Mouse (Mus musculus): ENCODE results near the gene Dlgap4. TPM values are rescaled to one million over a fixed set of nuclear protein-coding genes. Genes with fewer than 3 reads are reported as not detected.

The Dlgap4 gene
- polyA plus RNA-seq, 1 experiment from 2014 or later = 74.8 TPM

- H3K4me1 ChIP-seq (replicated peaks; ENCODE audit: control insufficient read depth, insufficient read depth, low read length) = peaks cover 34% of the 10 kb centered on the region
- H3K9ac ChIP-seq (ENCODE audit: low read length) = peak overlapping the region; percentile 25; the same call in 1 of the 2 replicates
- no peaks in the 10 kb centered on the region for H3K9me3 ChIP-seq (ENCODE audit: control insufficient read depth, low read length)
- DNase-seq (ENCODE audit: low spot score) = no peak
- 0 out of 2 replicates have a peak, but pooled peaks cover 4% of the 10 kb centered on the region for H3K36me3 ChIP-seq (ENCODE audit: control insufficient read depth, insufficient read depth, low read length)
- WGBS = 20% methylated on average over 17 of the region's 17 CpGs
- no peaks in the 10 kb centered on the region for H3K27me3 ChIP-seq (replicated peaks; ENCODE audit: control insufficient read depth, insufficient read depth, low read length)
- H3K4me3 ChIP-seq (ENCODE audit: low read depth, low read length) = peak overlapping the region; percentile 11; the same call in 1 of the 2 replicates
- peak overlapping the region; percentile 64; the same call in 1 of the 2 replicates for H3K27ac ChIP-seq (ENCODE audit: low read depth)
- peak overlapping the region; percentile 46 for H3K4me2 ChIP-seq (ENCODE audit: low read length)
- ATAC-seq (replicated peaks; ENCODE audit: low FRiP score, low TSS enrichment, low read depth) = no peak
Measured at GRCm38 (mm10) chr2:156717320-156718281, 104.1 kb downstream of the Dlgap4 start.

GRCm38 (mm10) chr2:156718793-156719192 is 105.3 kb downstream of the Dlgap4 start:
- Histone ChIP-seq H3K9me3 (ENCODE audit: control insufficient read depth, low read length) (no peaks in the 10 kb centered on the region), H3K36me3 (ENCODE audit: control insufficient read depth, insufficient read depth, low read length) (0 out of 2 replicates have a peak, but pooled peaks cover 4% of the 10 kb centered on the region), H3K4me2 (ENCODE audit: low read length) (no peak overlapping the region), H3K27ac (ENCODE audit: low read depth) (no peak overlapping the region; the same call in 1 of the 2 replicates), H3K4me1 (replicated peaks; ENCODE audit: control insufficient read depth, insufficient read depth, low read length) (peaks cover 42% of the 10 kb centered on the region), H3K27me3 (replicated peaks; ENCODE audit: control insufficient read depth, insufficient read depth, low read length) (no peaks in the 10 kb centered on the region), H3K4me3 (ENCODE audit: low read depth, low read length) (no peak overlapping the region), H3K9ac (ENCODE audit: low read length) (no peak overlapping the region)
- WGBS = 61% methylated on average over 5 of the region's 5 CpGs
- no peak for DNase-seq (ENCODE audit: low spot score)
- no peak for ATAC-seq (replicated peaks; ENCODE audit: low FRiP score, low TSS enrichment, low read depth)

GRCm38 (mm10) chr2:156719549-156720312 is 106.2 kb downstream of the Dlgap4 start:
- WGBS = 86% methylated on average over 8 of the region's 8 CpGs
- Histone ChIP-seq H3K9me3 (ENCODE audit: control insufficient read depth, low read length) (no peaks in the 10 kb centered on the region), H3K9ac (ENCODE audit: low read length) (peak overlapping the region; percentile 93), H3K36me3 (ENCODE audit: control insufficient read depth, insufficient read depth, low read length) (no peaks in the 10 kb centered on the region), H3K4me3 (ENCODE audit: low read depth, low read length) (peak overlapping the region; percentile 84), H3K4me1 (replicated peaks; ENCODE audit: control insufficient read depth, insufficient read depth, low read length) (peaks cover 49% of the 10 kb centered on the region), H3K4me2 (ENCODE audit: low read length) (peak overlapping the region; percentile 83), H3K27ac (ENCODE audit: low read depth) (peak overlapping the region; percentile 81; the same call in 1 of the 2 replicates), H3K27me3 (replicated peaks; ENCODE audit: control insufficient read depth, insufficient read depth, low read length) (no peaks in the 10 kb centered on the region)
- DNase-seq (ENCODE audit: low spot score) (no peak), ATAC-seq (replicated peaks; ENCODE audit: low FRiP score, low TSS enrichment, low read depth) (no peak)

- H3K9me3 ChIP-seq (ENCODE audit: control insufficient read depth, low read length) = no peaks in the 10 kb centered on the region
- WGBS = 3% methylated on average over 10 of the region's 10 CpGs
- H3K36me3 ChIP-seq (ENCODE audit: control insufficient read depth, insufficient read depth, low read length) = no peaks in the 10 kb centered on the region
- ATAC-seq (replicated peaks; ENCODE audit: low FRiP score, low TSS enrichment, low read depth) = no peak; the same call in 1 of the 2 replicates
- H3K27ac ChIP-seq (ENCODE audit: low read depth) = peak overlapping the region; percentile 81
- DNase-seq (ENCODE audit: low spot score) = no peak
- peaks cover 54% of the 10 kb centered on the region for H3K4me1 ChIP-seq (replicated peaks; ENCODE audit: control insufficient read depth, insufficient read depth, low read length)
- no peaks in the 10 kb centered on the region for H3K27me3 ChIP-seq (replicated peaks; ENCODE audit: control insufficient read depth, insufficient read depth, low read length)
- peak overlapping the region; percentile 84 for H3K4me3 ChIP-seq (ENCODE audit: low read depth, low read length)
- peak overlapping the region; percentile 93 for H3K9ac ChIP-seq (ENCODE audit: low read length)
- H3K4me2 ChIP-seq (ENCODE audit: low read length) = peak overlapping the region; percentile 83
Measured at GRCm38 (mm10) chr2:156720313-156720674, 106.8 kb downstream of the Dlgap4 start.

GRCm38 (mm10) chr2:156720675-156721553 is 107.4 kb downstream of the Dlgap4 start:
- Histone ChIP-seq H3K27ac (ENCODE audit: low read depth) (peak overlapping the region; percentile 81), H3K4me2 (ENCODE audit: low read length) (peak overlapping the region; percentile 83), H3K9me3 (ENCODE audit: control insufficient read depth, low read length) (no peaks in the 10 kb centered on the region), H3K4me3 (ENCODE audit: low read depth, low read length) (peak overlapping the region; percentile 84), H3K27me3 (replicated peaks; ENCODE audit: control insufficient read depth, insufficient read depth, low read length) (no peaks in the 10 kb centered on the region), H3K4me1 (replicated peaks; ENCODE audit: control insufficient read depth, insufficient read depth, low read length) (peaks cover 60% of the 10 kb centered on the region), H3K36me3 (ENCODE audit: control insufficient read depth, insufficient read depth, low read length) (no peaks in the 10 kb centered on the region), H3K9ac (ENCODE audit: low read length) (peak overlapping the region; percentile 93)
- ATAC-seq (replicated peaks; ENCODE audit: low FRiP score, low TSS enrichment, low read depth) = peak; percentile 92
- DNase-seq (ENCODE audit: low spot score) = peak; percentile 94
- WGBS = under 1% methylated on average over 104 of the region's 114 CpGs

- ATAC-seq (replicated peaks; ENCODE audit: low FRiP score, low TSS enrichment, low read depth) (no peak), DNase-seq (ENCODE audit: low spot score) (peak; percentile 80)
- Histone ChIP-seq H3K9me3 (ENCODE audit: control insufficient read depth, low read length) (no peaks in the 10 kb centered on the region), H3K4me2 (ENCODE audit: low read length) (peak overlapping the region; percentile 80), H3K27ac (ENCODE audit: low read depth) (peak overlapping the region; percentile 77), H3K4me1 (replicated peaks; ENCODE audit: control insufficient read depth, insufficient read depth, low read length) (peaks cover 67% of the 10 kb centered on the region), H3K27me3 (replicated peaks; ENCODE audit: control insufficient read depth, insufficient read depth, low read length) (no peaks in the 10 kb centered on the region), H3K9ac (ENCODE audit: low read length) (peak overlapping the region; percentile 93), H3K36me3 (ENCODE audit: control insufficient read depth, insufficient read depth, low read length) (no peaks in the 10 kb centered on the region), H3K4me3 (ENCODE audit: low read depth, low read length) (peak overlapping the region; percentile 84)
- under 1% methylated on average over 17 of the region's 17 CpGs for WGBS
Measured at GRCm38 (mm10) chr2:156721554-156722070, 108.1 kb downstream of the Dlgap4 start.

GRCm38 (mm10) chr2:156722071-156722575 is 108.6 kb downstream of the Dlgap4 start:
- under 1% methylated on average over 15 of the region's 15 CpGs for WGBS
- Histone ChIP-seq H3K36me3 (ENCODE audit: control insufficient read depth, insufficient read depth, low read length) (no peaks in the 10 kb centered on the region), H3K27ac (ENCODE audit: low read depth) (peak overlapping the region; percentile 77), H3K4me3 (ENCODE audit: low read depth, low read length) (peak overlapping the region; percentile 84), H3K4me1 (replicated peaks; ENCODE audit: control insufficient read depth, insufficient read depth, low read length) (peaks cover 67% of the 10 kb centered on the region), H3K9ac (ENCODE audit: low read length) (peak overlapping the region; percentile 93), H3K4me2 (ENCODE audit: low read length) (peak overlapping the region; percentile 80), H3K27me3 (replicated peaks; ENCODE audit: control insufficient read depth, insufficient read depth, low read length) (no peaks in the 10 kb centered on the region), H3K9me3 (ENCODE audit: control insufficient read depth, low read length) (no peaks in the 10 kb centered on the region)
- ATAC-seq (replicated peaks; ENCODE audit: low FRiP score, low TSS enrichment, low read depth) (no peak), DNase-seq (ENCODE audit: low spot score) (no peak)

Measured in intestine, embryonic 14.5 days (tissue).